Mouse (Mus musculus) ES-Bruce4 (cell line): ENCODE data around the gene Lgr5.

Source experiments
- CTCF ChIP-seq: IDR thresholded peaks from one replicate; pipeline ENCODE4 v1.8.1; 2011; ENCODE audit warnings: low read depth, low read length
- POLR2A ChIP-seq: IDR thresholded peaks from one replicate; pipeline ENCODE4 v1.8.1; 2011; ENCODE audit warnings: low read length; ENCODE audit not compliant: insufficient read depth

DNA sequence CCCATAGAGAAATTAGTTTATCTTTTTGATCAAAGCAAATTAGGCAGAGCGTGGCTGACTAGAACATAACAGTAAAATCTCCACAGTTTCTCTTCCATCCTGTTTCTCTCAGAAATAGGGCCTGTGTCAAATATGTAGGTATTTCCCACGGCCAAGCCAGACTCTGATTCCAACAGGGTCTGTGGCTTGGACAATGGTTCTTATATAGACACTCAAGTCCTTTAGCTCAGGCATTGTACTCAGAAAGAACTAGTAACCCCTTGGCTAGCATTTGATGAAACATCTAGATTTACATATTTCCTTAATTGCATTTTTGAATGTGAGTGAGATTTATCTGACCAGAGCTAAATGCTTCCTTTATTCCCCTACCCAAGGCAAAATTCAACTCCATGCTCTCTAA lies 17.0 kb downstream of the Lgr5 start:
- TF ChIP-seq POLR2A (no peak), CTCF (no peak)
